Mouse (Mus musculus) intestine, embryonic 16.5 days (tissue): ENCODE results near the gene Rabggtb. TPM values are rescaled to one million over a fixed set of nuclear protein-coding genes. Genes with fewer than 3 reads are reported as not detected.

Experiments used
- polyA plus RNA-seq: library from polyadenylated mRNA; unstranded; fragments of >200 nt; fragmentation: Nextera tagmentation; extraction: Ambion mirVana; gene quantifications from 2 replicates; pipeline ENCODE4 v1.2.1, GENCODE M21; 2015

Gene Rabggtb
- polyA plus RNA-seq, 1 experiment from 2014 or later: 54.2 TPM

Other genes with a start within 250 kb of the Rabggtb start
- 26.9 and 31.0 TPM in 2 replicates for gene St6galnac3, start 187.8 kb downstream of the Rabggtb start, polyA plus RNA-seq
- gene Asb17, start 68.8 kb downstream of the Rabggtb start, polyA plus RNA-seq: 0.05 TPM in 1 of 2 replicates, not detected in the other
- 0.06 and 0.07 TPM in 2 replicates for gene Msh4, start 6.9 kb downstream of the Rabggtb start, polyA plus RNA-seq
- gene Acadm, start 31.6 kb upstream of the Rabggtb start, polyA plus RNA-seq: 146 and 152 TPM in 2 replicates
- gene Slc44a5, start 60.4 kb upstream of the Rabggtb start, polyA plus RNA-seq: 0.56 and 0.59 TPM in 2 replicates